In the genomic region with DNA sequence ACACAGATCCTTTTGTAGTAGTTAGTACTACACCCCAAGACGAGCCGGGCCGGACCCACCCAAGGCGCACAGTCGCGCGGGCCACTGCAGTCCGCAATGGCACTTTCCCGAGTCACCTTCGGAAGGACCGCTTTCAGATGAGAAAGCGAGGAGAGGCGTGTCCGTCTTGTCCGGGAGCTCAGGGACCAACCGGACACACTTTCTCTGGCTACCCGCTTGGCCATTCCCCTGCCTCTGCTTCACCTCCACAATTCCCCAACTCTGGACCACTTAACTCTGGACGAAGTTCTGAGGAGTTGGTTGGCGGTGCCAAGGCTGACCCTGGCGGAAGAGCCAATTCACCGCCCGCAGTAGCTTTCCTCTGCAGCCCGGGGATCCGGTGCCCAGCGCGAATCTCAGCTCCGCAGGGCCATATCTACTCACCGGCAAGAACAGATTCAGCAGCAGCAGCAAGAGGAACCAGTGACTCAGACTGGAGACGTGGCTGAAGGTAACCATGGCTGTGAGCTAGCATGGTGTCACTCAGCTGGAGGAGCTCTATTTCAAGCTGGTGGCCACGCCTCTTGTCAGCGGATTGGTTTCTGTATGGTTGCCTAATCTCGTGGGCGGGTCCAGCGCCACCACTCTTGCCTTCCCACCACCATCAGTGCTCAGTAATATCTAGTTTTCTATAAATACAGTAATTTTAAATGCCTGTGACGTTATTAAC, we compare ENCODE assay signal across 8 mouse cellular contexts. TPM values are rescaled to one million over a fixed set of nuclear protein-coding genes. Genes with fewer than 3 reads are reported as not detected.
DNase-seq lines count a peak whose midpoint lies in the region; ATAC-seq and TF ChIP-seq lines count a peak whose summit lies in the region.

A gene (minus strand): TSS at position 514 of the 709 bp plus-strand sequence.

- H3K36me3 ChIP-seq in heart, embryonic 11.5 days (ENCODE audit: control insufficient read depth, insufficient read depth, low read length) = peaks cover 4% of the 10 kb centered on the region; the same call in 1 of the 2 replicates
- H3K36me3 ChIP-seq in kidney, embryonic 15.5 days = peaks cover 29% of the 10 kb centered on the region
- peaks cover 32% of the 10 kb centered on the region for H3K36me3 ChIP-seq in limb, embryonic 15.5 days
- H3K36me3 ChIP-seq in midbrain, postnatal 0 days (ENCODE audit: insufficient read depth, low read length) = peaks cover 20% of the 10 kb centered on the region

- DNase-seq in urinary bladder, postnatal 14 days (ENCODE audit: low spot score) = peak; percentile 81
- DNase-seq in urinary bladder, adult 2 months (ENCODE audit: low spot score) = no peak
- DNase-seq in midbrain, postnatal 0 days (ENCODE audit: low spot score) = peak; percentile 75
- DNase-seq in spleen, postnatal 4 days (ENCODE audit: low spot score in 2 of 2) = peak; percentile 64 to 76

- no peaks in the 10 kb centered on the region for H3K9me3 ChIP-seq in heart, embryonic 11.5 days (replicated peaks; ENCODE audit: control insufficient read depth, low read length)
- H3K9me3 ChIP-seq in kidney, embryonic 15.5 days (replicated peaks) = no peaks in the 10 kb centered on the region
- no peaks in the 10 kb centered on the region for H3K9me3 ChIP-seq in limb, embryonic 15.5 days
- H3K9me3 ChIP-seq in midbrain, postnatal 0 days (ENCODE audit: low read length) = no peaks in the 10 kb centered on the region

- peak within 1 kb of the TSS; percentile 60; the same call in 1 of the 2 replicates for H3K9ac ChIP-seq in heart, embryonic 11.5 days (ENCODE audit: low read depth, low read length)
- peak within 1 kb of the TSS; percentile 26 for H3K9ac ChIP-seq in kidney, embryonic 15.5 days
- no peak within 1 kb of the TSS for H3K9ac ChIP-seq in limb, embryonic 15.5 days
- H3K9ac ChIP-seq in midbrain, postnatal 0 days (replicated peaks; ENCODE audit: low read length, poor library complexity, severe bottlenecking) = no peak within 1 kb of the TSS

- no peak for TF ChIP-seq CTCF in midbrain, postnatal 0 days (IDR thresholded peaks at IDR 0.05)

- peak within 1 kb of the TSS; percentile 89 for H3K4me2 ChIP-seq in heart, embryonic 11.5 days
- peak within 1 kb of the TSS; percentile 94 for H3K4me2 ChIP-seq in kidney, embryonic 15.5 days
- H3K4me2 ChIP-seq in limb, embryonic 15.5 days = peak within 1 kb of the TSS; percentile 81
- peak within 1 kb of the TSS; percentile 64 for H3K4me2 ChIP-seq in midbrain, postnatal 0 days (ENCODE audit: low read depth, low read length, poor library complexity, severe bottlenecking)

- H3K27ac ChIP-seq in heart, embryonic 11.5 days (ENCODE audit: low read depth, low read length) = 0 out of 2 replicates have a peak within 1 kb of the TSS, but pooled peaks have one; percentile 35
- H3K27ac ChIP-seq in kidney, embryonic 15.5 days = peak within 1 kb of the TSS; percentile 29; the same call in 1 of the 2 replicates
- no peak within 1 kb of the TSS; the same call in 1 of the 2 replicates for H3K27ac ChIP-seq in limb, embryonic 15.5 days
- H3K27ac ChIP-seq in midbrain, postnatal 0 days (ENCODE audit: low read depth, low read length) = no peak within 1 kb of the TSS

- H3K4me1 ChIP-seq in heart, embryonic 11.5 days (ENCODE audit: control insufficient read depth, insufficient read depth, low read length) = no peaks in the 10 kb centered on the region
- peaks cover 5% of the 10 kb centered on the region; the same call in 1 of the 2 replicates for H3K4me1 ChIP-seq in kidney, embryonic 15.5 days
- peaks cover 4% of the 10 kb centered on the region; the same call in 1 of the 2 replicates for H3K4me1 ChIP-seq in limb, embryonic 15.5 days
- H3K4me1 ChIP-seq in midbrain, postnatal 0 days (ENCODE audit: insufficient read depth, low read length) = no peaks in the 10 kb centered on the region

- ATAC-seq in erythroblast, adult 5-6 weeks (replicated peaks; ENCODE audit: low FRiP score, poor library complexity, severe bottlenecking) = peak; percentile 80
- ATAC-seq in heart, embryonic 11.5 days (replicated peaks; ENCODE audit: insufficient number of reproducible peaks, low FRiP score, low TSS enrichment) = peak; percentile 82
- peak; percentile 96 for ATAC-seq in kidney, embryonic 15.5 days (replicated peaks; ENCODE audit: low FRiP score)
- ATAC-seq in limb, embryonic 15.5 days (ENCODE audit: insufficient number of reproducible peaks, low FRiP score, low TSS enrichment, low read depth) = peak; percentile 83
- ATAC-seq in midbrain, postnatal 0 days (ENCODE audit: low FRiP score) = peak; percentile 83; the same call in 1 of the 2 replicates

- H3K27me3 ChIP-seq in heart, embryonic 11.5 days (ENCODE audit: control insufficient read depth, insufficient read depth, low read length) = no peaks in the 10 kb centered on the region
- H3K27me3 ChIP-seq in kidney, embryonic 15.5 days = no peaks in the 10 kb centered on the region; the same call in 1 of the 2 replicates
- H3K27me3 ChIP-seq in limb, embryonic 15.5 days = no peaks in the 10 kb centered on the region
- no peaks in the 10 kb centered on the region for H3K27me3 ChIP-seq in midbrain, postnatal 0 days (ENCODE audit: insufficient read depth, low read length)

- peak within 1 kb of the TSS; percentile 46 for H3K4me3 ChIP-seq in heart, embryonic 11.5 days (ENCODE audit: low read depth, low read length)
- peak within 1 kb of the TSS; percentile 52 for H3K4me3 ChIP-seq in kidney, embryonic 15.5 days (replicated peaks)
- peak within 1 kb of the TSS; percentile 46 for H3K4me3 ChIP-seq in limb, embryonic 15.5 days
- H3K4me3 ChIP-seq in midbrain, postnatal 0 days (ENCODE audit: low read depth, low read length) = peak within 1 kb of the TSS; percentile 28

- WGBS in heart, embryonic 11.5 days (ENCODE audit: insufficient replicate concordance) = 3% methylated on average over 35 of the region's 35 CpGs
- WGBS in kidney, embryonic 15.5 days = under 1% methylated on average over 35 of the region's 35 CpGs
- WGBS in limb, embryonic 15.5 days = 2% methylated on average over 35 of the region's 35 CpGs
- WGBS in midbrain, postnatal 0 days = 3% methylated on average over 35 of the region's 35 CpGs

RNA-seq across cellular contexts. Expression of the gene that starts here (rescaled TPM):
- 5.6 and 6.8 TPM in 2 replicates for polyA plus RNA-seq in urinary bladder, adult 2 months (2012; rRNA removed)
- total RNA-seq in erythroblast, adult 5-6 weeks (2015; ENCODE audit: low replicate concordance) = 3.3 and 4.0 TPM in 2 replicates
- 0.28 TPM in 1 of 2 replicates, not detected in the other for total RNA-seq in erythroblast, adult 5-6 weeks (2017; ENCODE audit: low replicate concordance)
- polyA plus RNA-seq in heart, embryonic 11.5 days (2014; fragmentation: Nextera tagmentation; extraction: Ambion mirVana) = 1.1 and 2.6 TPM in 2 replicates
- polyA plus RNA-seq in kidney, embryonic 15.5 days (2015; fragmentation: Nextera tagmentation; extraction: Ambion mirVana) = 2.0 and 2.8 TPM in 2 replicates
- 5.0 and 7.3 TPM in 2 replicates for polyA plus RNA-seq in limb, embryonic 15.5 days (2015; fragmentation: Nextera tagmentation; extraction: Ambion mirVana)
- total RNA-seq in midbrain, postnatal 0 days (2014; rRNA removed) = 1.2 and 1.6 TPM in 2 replicates
- polyA plus RNA-seq in midbrain, postnatal 0 days (2015; fragmentation: Nextera tagmentation; extraction: Ambion mirVana) = 0.93 and 1.7 TPM in 2 replicates

Comparison
In these comparisons a context has a peak if more than half of its experiments do, and no peak if none do; other contexts are left out.
1. H3K27ac ChIP-seq: peak in heart, embryonic 11.5 days (single experiment) and kidney, embryonic 15.5 days (single experiment); none in limb, embryonic 15.5 days (single experiment) and midbrain, postnatal 0 days (single experiment).
2. H3K9ac ChIP-seq: peak in heart, embryonic 11.5 days (single experiment) and kidney, embryonic 15.5 days (single experiment); none in limb, embryonic 15.5 days (single experiment) and midbrain, postnatal 0 days (single experiment).
3. Peak in every context shown above with its lines, with median percentiles within 50 percentile points of each other: ATAC-seq, H3K4me2 ChIP-seq and H3K4me3 ChIP-seq.